8 mouse cellular contexts compared by ENCODE assay signal in genomic region chr5:67490709-67491108, GRCm38 (mm10).
DNase-seq lines count a peak whose midpoint lies in the region; ATAC-seq and TF ChIP-seq lines count a peak whose summit lies in the region.
"Not testable (repeated sequence)": the region's sequence is repeated elsewhere in the genome, so short reads cannot be mapped to it uniquely, and the experiment has no call there.

No protein-coding gene starts in this region.

- not testable (repeated sequence) for H3K27ac ChIP-seq in gastrocnemius, adult 2 months; liver, embryonic 14.5 days; midbrain, embryonic 11.5 days (ENCODE audit: low read depth, low read length)

- not testable (repeated sequence) for H3K27me3 ChIP-seq in E14TG2a.4 (ENCODE audit: insufficient read depth, low read length); liver, embryonic 14.5 days (ENCODE audit: control insufficient read depth, insufficient read depth, low read length); midbrain, embryonic 11.5 days (ENCODE audit: control insufficient read depth, insufficient read depth, low read length)

- not testable (repeated sequence) for H3K4me2 ChIP-seq in liver, embryonic 14.5 days (ENCODE audit: low read depth); midbrain, embryonic 11.5 days

- intact Hi-C loops in gastrocnemius, adult 2 months (cut with DNase I): not testable (repeated sequence)

- DNase-seq in 416B (ENCODE audit: low read depth) (peak; percentile 52), NIH3T3 (ENCODE audit: low read depth) (peak; percentile 5)
- peak; percentile 1 for DNase-seq in c-Kit-positive CD71-negative TER-119-negative erythroid progenitor cells, embryonic 14.5 days (ENCODE audit: low read depth)
- DNase-seq in gastrocnemius, adult 2 months; liver, embryonic 14.5 days (ENCODE audit: low read depth in 3 of 3, low spot score in 3 of 3): not testable (repeated sequence)
- peak; percentile 35 for DNase-seq in midbrain, embryonic 11.5 days (ENCODE audit: low spot score, missing footprints)
- DNase-seq in thymus, postnatal 14 days: peak; percentile 17

- not testable (repeated sequence) for TF ChIP-seq EP300 in liver, embryonic 14.5 days (IDR thresholded peaks at IDR 0.05; ENCODE audit: low read depth)

- not testable (repeated sequence) for H3K4me1 ChIP-seq in E14TG2a.4 (replicated peaks; ENCODE audit: low read depth, low read length); liver, embryonic 14.5 days (replicated peaks; ENCODE audit: control insufficient read depth in 2 of 2, insufficient read depth in 2 of 2, low read length in 1 of 2); midbrain, embryonic 11.5 days (ENCODE audit: control insufficient read depth, insufficient read depth, low read length)

- not testable (repeated sequence) for ATAC-seq in liver, embryonic 14.5 days (ENCODE audit: insufficient read depth); midbrain, embryonic 11.5 days (ENCODE audit: low FRiP score)

- H3K36me3 ChIP-seq in E14TG2a.4 (ENCODE audit: insufficient read depth, low read length); liver, embryonic 14.5 days (replicated peaks; ENCODE audit: control insufficient read depth, insufficient read depth, low read depth); midbrain, embryonic 11.5 days (ENCODE audit: control insufficient read depth, insufficient read depth, low read length): not testable (repeated sequence)

- not testable (repeated sequence) for H3K4me3 ChIP-seq in E14TG2a.4 (replicated peaks; ENCODE audit: low read length); gastrocnemius, adult 2 months; liver, embryonic 14.5 days (ENCODE audit: insufficient read depth in 1 of 2, low read depth in 2 of 2, low read length in 2 of 2); midbrain, embryonic 11.5 days (ENCODE audit: low read depth, low read length)

- not testable (repeated sequence) for H3K9ac ChIP-seq in liver, embryonic 14.5 days (replicated peaks); midbrain, embryonic 11.5 days (ENCODE audit: low read length)

- not testable (repeated sequence) for H3K9me3 ChIP-seq in E14TG2a.4 (ENCODE audit: low read length); liver, embryonic 14.5 days (ENCODE audit: control insufficient read depth, low read length); midbrain, embryonic 11.5 days (ENCODE audit: control insufficient read depth, low read length)

- peak; percentile 48 for TF ChIP-seq CTCF in E14TG2a.4 (conservative IDR thresholded peaks at IDR 0.05; ENCODE audit: low read length)
- peak; percentile 5; the same call in 1 of the 2 replicates for TF ChIP-seq CTCF in gastrocnemius, adult 2 months (IDR thresholded peaks at IDR 0.05)
- peak; percentile 44; the same call in 1 of the 2 replicates for TF ChIP-seq CTCF in liver, embryonic 14.5 days (IDR thresholded peaks at IDR 0.05; ENCODE audit: low read depth)
